Mouse (Mus musculus) induced T-regulatory cell, adult 2 months (primary cell): ENCODE data around the gene Nmnat3.

Experiments used
- DNase-seq: peaks from one replicate; pipeline ENCODE4 v3.0.0-alpha.2; 2012; ENCODE audit warnings: low read depth

Gene Nmnat3

DNA sequence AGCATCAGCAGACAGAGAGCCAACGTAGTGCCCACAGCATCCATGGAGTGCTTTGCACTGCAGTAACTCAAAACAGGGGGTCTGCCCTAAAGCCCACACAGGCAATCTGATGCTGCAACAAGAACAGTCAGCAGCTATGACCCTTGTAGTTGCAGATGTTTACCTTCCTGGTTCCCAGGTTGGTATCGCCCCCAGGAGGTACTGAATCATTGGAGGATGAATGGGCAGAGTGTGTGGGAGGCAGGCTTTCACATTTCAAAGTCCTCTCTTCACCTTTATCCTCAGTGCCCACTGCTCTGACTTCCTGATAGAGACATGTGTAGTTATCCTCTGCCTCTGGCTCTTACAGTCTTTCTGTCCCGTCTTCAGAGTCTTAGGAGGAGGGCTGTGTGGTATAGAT lies 134.7 kb downstream of the Nmnat3 start:
- no peak for DNase-seq

DNA sequence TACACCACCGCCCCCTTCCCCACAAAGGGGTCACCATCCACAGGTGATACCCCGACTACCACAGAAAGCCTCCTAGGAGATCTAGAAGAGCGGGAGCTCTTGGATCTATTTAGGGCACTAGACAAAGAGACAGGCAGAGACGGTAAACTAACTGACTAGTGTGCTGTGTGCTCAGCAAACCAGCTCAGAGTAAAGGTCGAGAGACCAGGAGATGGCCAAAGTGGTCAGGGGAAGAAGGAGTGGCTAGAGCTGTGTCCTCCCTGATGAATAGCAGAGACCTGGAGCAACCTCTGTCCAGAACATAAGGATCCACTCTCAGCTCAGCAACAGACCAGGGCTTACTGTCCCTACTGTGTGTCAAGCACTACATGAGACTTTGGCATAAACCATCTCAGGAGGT lies 135.4 kb downstream of the Nmnat3 start, which contains the start of gene Rbp1:
Gene Rbp1 (plus strand): TSS at position 306 of the 400 bp plus-strand sequence.
- no peak for DNase-seq

- DNase-seq: no peak
These were observed 136.5 kb downstream of the Nmnat3 start for GRCm38 (mm10) chr9:98423691-98424090.

DNA sequence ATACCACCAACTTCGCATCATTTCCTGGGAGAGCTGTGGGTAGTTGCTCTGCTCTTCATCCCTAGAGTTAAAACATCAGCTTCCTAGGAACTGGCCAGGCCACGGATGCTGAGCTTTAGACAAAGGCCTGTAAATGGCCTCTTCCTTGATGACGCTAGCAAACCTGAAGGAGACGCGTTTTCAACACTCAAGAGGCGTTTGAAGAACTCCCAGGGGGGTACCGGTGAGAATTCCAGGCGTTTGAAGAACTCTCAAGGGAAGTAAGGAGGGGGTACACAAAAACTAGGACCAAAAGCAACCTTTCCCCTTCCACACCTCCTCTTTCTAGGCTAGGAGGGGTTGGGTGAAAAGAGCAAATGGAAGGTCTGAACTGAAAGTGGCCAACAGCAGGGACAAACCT lies 137.1 kb downstream of the Nmnat3 start:
- peak; percentile 3 for DNase-seq

DNA sequence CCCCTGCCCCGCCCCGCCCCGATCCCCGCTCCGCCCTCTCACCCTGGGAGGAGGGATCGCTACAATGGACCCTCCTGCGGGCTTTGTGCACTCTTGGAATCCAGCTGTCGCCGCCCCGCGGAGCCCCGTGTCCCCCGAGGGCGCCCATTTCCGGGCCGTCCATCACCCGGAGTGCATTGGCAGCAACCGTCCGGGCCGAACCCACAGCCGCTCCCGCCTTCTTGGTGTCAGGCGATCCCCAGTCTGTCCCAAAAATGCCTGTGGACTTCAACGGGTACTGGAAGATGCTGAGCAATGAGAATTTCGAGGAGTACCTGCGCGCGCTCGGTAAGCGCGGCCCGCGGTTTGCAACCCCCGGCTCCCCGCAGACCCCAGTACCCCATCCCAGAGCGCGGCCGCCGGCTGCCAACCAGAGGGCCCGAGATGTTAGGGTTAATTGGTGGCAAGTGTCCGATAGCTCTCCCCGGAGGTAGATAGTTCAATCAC lies 137.5 kb downstream of the Nmnat3 start:
- peak; percentile 14 for DNase-seq

- peak; percentile 2 for DNase-seq
These were observed 138.2 kb downstream of the Nmnat3 start for GRCm38 (mm10) chr9:98425351-98425880.

DNA sequence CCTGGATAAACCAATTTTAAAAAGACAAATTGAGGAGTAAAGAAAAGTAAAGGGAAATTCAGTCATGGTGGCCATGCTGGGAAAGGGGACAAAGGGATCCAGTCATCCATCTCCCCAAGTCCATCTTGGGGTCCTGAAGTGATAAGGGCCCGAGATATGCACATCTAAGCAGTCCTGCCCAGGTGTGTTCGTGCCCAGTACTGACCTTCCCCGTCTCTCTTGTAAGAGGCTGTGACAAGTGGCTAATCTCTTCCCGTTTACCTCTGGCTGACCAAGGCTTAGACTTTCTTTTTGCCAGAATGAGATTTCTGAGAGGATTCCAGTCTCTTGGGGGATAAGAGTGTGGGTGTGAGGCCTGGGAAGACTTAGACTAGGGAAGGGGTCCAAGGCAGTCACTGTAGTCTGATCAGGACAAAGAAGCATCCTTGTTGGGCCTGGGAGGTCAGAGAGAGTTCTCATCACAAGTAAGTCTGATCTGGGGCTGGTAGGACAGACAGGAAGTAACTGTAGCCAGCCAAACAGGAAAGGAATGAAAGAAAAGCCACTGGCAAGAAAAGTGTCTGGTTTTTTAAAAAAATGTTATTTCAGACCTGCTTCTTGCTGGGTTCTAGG lies 140.8 kb downstream of the Nmnat3 start:
- no peak for DNase-seq

DNA sequence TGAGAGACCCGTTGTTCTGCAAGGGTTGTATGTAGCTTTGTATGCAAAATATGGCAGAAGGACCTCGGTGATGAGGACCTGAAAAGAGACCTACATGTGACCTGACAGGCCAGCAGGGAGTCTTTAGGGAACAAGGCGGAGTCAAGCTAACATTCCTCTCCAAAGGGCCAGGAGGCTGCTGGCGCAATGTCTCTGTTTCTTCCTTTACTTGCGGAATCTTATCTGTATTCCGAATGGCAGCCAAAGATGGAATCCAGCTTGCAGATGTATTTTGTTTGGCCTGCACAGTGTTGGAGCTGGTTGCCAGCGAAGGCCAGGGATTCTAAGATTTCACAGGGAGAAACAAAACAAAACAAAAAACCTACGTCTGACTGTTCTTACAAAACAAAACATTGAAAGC lies 141.5 kb downstream of the Nmnat3 start:
- DNase-seq: no peak

DNA sequence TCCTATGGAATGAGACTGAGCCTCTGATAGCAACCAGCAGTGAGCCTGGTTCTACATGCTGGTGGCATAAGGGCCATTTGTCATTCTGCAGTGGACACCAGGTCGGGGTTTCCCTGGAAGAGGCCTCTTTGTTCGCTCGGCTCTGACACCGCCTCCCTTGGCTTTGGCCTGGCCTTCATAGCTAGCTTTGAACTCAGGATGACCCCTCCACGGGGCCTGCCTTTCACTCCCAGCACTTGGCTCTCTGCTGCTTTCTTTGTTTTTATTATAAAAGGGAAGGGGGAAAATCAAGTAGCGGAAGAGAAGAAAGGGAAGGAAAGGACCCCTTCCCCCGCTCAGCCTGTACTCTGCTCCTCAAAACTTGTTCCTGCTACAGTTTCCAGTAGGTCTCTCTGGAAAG lies 142.6 kb downstream of the Nmnat3 start:
- no peak for DNase-seq

DNA sequence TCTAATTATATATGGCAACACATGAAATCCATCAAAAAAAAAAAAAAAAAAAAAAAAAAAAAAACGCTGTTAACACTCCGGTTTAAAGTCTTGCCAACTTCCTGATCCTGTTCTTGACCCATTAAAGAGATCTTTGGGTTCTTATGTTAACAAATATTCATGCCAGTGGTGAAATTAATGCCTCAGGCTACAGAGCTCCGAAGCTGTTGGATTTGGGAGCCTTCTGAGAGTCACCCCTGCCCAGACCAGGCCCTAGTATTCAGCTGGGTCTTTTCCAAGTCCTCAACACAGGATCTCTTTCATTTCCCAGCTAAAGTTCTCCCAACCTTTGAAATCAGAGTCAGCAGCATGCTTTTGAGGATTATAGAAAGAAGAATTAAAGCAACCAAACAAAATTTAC lies 143.3 kb downstream of the Nmnat3 start:
- DNase-seq: no peak

DNA sequence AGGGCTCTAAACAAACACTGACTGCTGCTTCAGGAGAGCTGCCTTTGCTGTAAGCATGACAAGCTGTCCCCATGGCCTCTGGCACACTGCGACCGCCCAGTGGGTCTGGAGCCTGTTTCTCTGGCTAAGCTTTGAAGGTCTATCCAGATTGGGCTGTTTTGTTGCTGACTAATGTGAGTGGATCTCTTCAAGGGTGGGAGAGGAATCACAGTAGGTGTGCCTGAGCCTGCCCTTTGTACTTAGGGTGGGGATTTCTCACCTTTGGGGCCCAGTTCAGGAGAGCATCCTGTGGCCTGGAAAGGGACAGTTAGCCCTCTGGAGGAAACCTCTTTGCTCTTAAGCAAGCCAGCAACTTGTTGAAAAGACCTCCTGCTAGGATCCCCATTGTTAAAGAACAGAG lies 145.8 kb downstream of the Nmnat3 start:
- no peak for DNase-seq

GRCm38 (mm10) chr9:98433956-98434588 lies 146.8 kb downstream of the Nmnat3 start:
- DNase-seq: no peak

GRCm38 (mm10) chr9:98437819-98438218 lies 150.6 kb downstream of the Nmnat3 start:
- DNase-seq: no peak

- DNase-seq: no peak
These were observed 151.9 kb downstream of the Nmnat3 start for GRCm38 (mm10) chr9:98439091-98439490.

DNA sequence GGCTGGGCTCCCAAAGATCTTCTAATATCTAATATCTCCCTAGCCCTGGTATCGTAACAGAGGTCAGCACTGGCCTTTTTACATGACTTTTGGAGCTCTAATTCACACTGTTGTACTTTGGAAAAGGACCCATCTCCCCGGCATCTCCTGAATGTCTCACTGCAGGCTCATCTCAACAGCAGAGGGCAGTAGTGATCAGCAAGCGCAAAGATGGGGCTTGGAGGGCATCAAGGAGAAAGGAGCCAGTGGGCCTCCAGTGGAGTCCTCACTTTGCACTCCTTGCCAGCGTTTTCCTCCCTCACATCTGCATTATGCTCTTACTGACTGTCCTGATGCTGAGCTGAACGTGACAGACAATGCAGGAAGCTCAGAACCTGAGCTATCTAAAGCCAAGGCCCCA lies 155.4 kb downstream of the Nmnat3 start:
- DNase-seq: no peak

- no peak for DNase-seq
These were observed 158.3 kb downstream of the Nmnat3 start for GRCm38 (mm10) chr9:98445359-98446149.

DNA sequence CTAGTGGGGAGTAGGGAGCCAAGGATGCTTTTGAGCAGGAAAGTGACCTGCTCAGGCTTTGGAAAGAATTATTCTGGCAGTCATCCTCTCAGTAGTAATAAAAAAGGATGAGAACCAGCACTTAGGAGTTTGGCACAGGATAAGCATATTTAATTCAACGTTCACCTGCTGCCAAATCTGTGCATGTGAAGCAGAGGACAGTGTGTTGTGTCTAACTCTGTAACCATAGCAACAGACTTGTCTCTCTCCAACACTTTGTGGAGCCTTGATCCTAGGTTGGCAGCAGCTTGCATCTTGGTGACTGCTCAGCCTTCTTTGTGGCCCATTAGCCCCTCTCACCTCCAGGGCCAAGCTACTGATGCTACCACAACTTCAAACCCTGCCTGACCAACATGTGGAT lies 163.7 kb downstream of the Nmnat3 start:
- DNase-seq: no peak

DNA sequence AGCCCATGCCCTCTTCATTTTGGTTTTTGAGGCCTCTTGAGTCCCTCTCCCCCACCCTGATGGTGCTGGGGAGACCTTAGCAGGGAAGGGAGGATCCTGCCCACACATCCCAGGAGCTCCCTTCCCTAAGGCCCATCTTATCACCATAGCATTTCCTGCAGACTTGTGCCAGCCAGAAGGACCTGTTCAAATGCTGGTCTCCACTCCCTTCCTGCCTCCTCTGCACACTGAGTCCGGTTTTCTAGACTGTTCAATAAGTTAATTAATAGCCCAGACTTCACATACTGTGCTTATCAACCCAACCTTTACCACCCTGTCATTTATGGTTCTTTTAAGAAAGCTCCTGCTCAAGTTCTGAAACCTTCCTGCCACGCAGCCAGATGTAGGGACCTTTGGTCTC lies 179.5 kb downstream of the Nmnat3 start:
- no peak for DNase-seq
